12 mouse cellular contexts compared by ENCODE assay signal in genomic region chr8:116508721-116509120, GRCm38 (mm10). TPM values are rescaled to one million over a fixed set of nuclear protein-coding genes. Genes with fewer than 3 reads are reported as not detected.
DNase-seq lines count a peak whose midpoint lies in the region; ATAC-seq and TF ChIP-seq lines count a peak whose summit lies in the region.
"Had no signal": no experiment of that assay in that cellular context is flagged by ENCODE, and none has a peak within 500 bp of the region (broad histone marks: within the 10 kb centered on the region; RNA-seq: fewer than 3 reads in every experiment).

No protein-coding gene starts in this region.

- no peaks in the 10 kb centered on the region for H3K27me3 ChIP-seq in lung, embryonic 14.5 days (ENCODE audit: insufficient read depth, low read length)
- H3K27me3 ChIP-seq in kidney, embryonic 15.5 days: peaks cover 2% of the 10 kb centered on the region; the same call in 1 of the 2 replicates
- H3K27me3 ChIP-seq in forebrain, embryonic 13.5 days: no peaks in the 10 kb centered on the region
- H3K27me3 ChIP-seq: neural tube, embryonic 12.5 days had no signal

- no peak overlapping the region for H3K9ac ChIP-seq in lung, embryonic 14.5 days
- H3K9ac ChIP-seq in kidney, embryonic 15.5 days: no peak overlapping the region
- H3K9ac ChIP-seq in forebrain, embryonic 13.5 days: no peak overlapping the region
- H3K9ac ChIP-seq: neural tube, embryonic 12.5 days had no signal

- DNase-seq in cerebellum, adult 11-12 months: peak; percentile 44
- no peak for DNase-seq in cerebellum, postnatal 4 days (ENCODE audit: low spot score in 2 of 2)
- DNase-seq in adrenal gland, adult 8-10 months: peak; percentile 10
- DNase-seq in gastrocnemius, adult 8-10 months (ENCODE audit: low spot score in 2 of 2): peak; percentile 55 to 75
- peak; percentile 48 for DNase-seq in lung, embryonic 14.5 days
- no peak for DNase-seq in embryo, embryonic 9.5 days (ENCODE audit: extremely low spot score)

- H3K9me3 ChIP-seq in lung, embryonic 14.5 days (ENCODE audit: low read depth, low read length): no peaks in the 10 kb centered on the region
- H3K9me3 ChIP-seq in kidney, embryonic 15.5 days (replicated peaks): no peaks in the 10 kb centered on the region
- no peaks in the 10 kb centered on the region for H3K9me3 ChIP-seq in forebrain, embryonic 13.5 days (replicated peaks)
- H3K9me3 ChIP-seq: hindbrain, embryonic 10.5 days; neural tube, embryonic 12.5 days had no signal

- WGBS in lung, embryonic 14.5 days: 37% methylated on average over 5 of the region's 5 CpGs
- WGBS in kidney, embryonic 15.5 days: 17% methylated on average over 5 of the region's 5 CpGs
- 91% methylated on average over 5 of the region's 5 CpGs for WGBS in forebrain, embryonic 13.5 days

- H3K4me2 ChIP-seq in lung, embryonic 14.5 days: no peak overlapping the region
- no peak overlapping the region for H3K4me2 ChIP-seq in kidney, embryonic 15.5 days
- no peak overlapping the region for H3K4me2 ChIP-seq in forebrain, embryonic 13.5 days
- H3K4me2 ChIP-seq: neural tube, embryonic 12.5 days had no signal

- H3K4me3 ChIP-seq in lung, embryonic 14.5 days (ENCODE audit: low read depth, low read length): no peak overlapping the region
- no peak overlapping the region for H3K4me3 ChIP-seq in kidney, embryonic 15.5 days (replicated peaks)
- H3K4me3 ChIP-seq in forebrain, embryonic 13.5 days: no peak overlapping the region
- H3K4me3 ChIP-seq: erythroblast, embryonic 14.5 days; hindbrain, embryonic 10.5 days; neural tube, embryonic 12.5 days had no signal

- H3K27ac ChIP-seq in lung, embryonic 14.5 days (ENCODE audit: low read depth): no peak overlapping the region
- H3K27ac ChIP-seq in kidney, embryonic 15.5 days: no peak overlapping the region
- H3K27ac ChIP-seq in forebrain, embryonic 13.5 days: no peak overlapping the region
- H3K27ac ChIP-seq: hindbrain, embryonic 10.5 days; neural tube, embryonic 12.5 days had no signal

- H3K4me1 ChIP-seq in lung, embryonic 14.5 days (ENCODE audit: insufficient read depth): 0 out of 2 replicates have a peak, but pooled peaks cover 2% of the 10 kb centered on the region
- H3K4me1 ChIP-seq in kidney, embryonic 15.5 days: peaks cover 10% of the 10 kb centered on the region
- peaks cover 7% of the 10 kb centered on the region; the same call in 1 of the 2 replicates for H3K4me1 ChIP-seq in forebrain, embryonic 13.5 days

- H3K36me3 ChIP-seq in lung, embryonic 14.5 days (ENCODE audit: insufficient read depth): no peaks in the 10 kb centered on the region
- H3K36me3 ChIP-seq in kidney, embryonic 15.5 days: no peaks in the 10 kb centered on the region
- H3K36me3 ChIP-seq in forebrain, embryonic 13.5 days (ENCODE audit: poor library complexity, severe bottlenecking): no peaks in the 10 kb centered on the region
- H3K36me3 ChIP-seq: hindbrain, embryonic 10.5 days; neural tube, embryonic 12.5 days had no signal

- ATAC-seq in lung, embryonic 14.5 days (ENCODE audit: insufficient read depth): 0 out of 2 replicates have a peak, but pooled peaks have one; percentile 44
- no peak for ATAC-seq in kidney, embryonic 15.5 days (replicated peaks; ENCODE audit: low FRiP score)
- ATAC-seq in forebrain, embryonic 13.5 days: no peak

- no peak for TF ChIP-seq CTCF in lung, embryonic 14.5 days (IDR thresholded peaks at IDR 0.05; ENCODE audit: low read depth)

RNA-seq across cellular contexts. Expression of gene Dynlrb2, which starts 3.9 kb away (rescaled TPM):
- 1 to 10 TPM in 1 of 4 experiments, not detected in 3; 1.0 TPM for total RNA-seq in adrenal gland, adult 8-10 months (2022)
- total RNA-seq in gastrocnemius, adult 8-10 months (2022): under 1 TPM in 1 of 4 experiments, not detected in 3; 0.86 TPM
- polyA plus RNA-seq in lung, embryonic 14.5 days (2014; fragmentation: Nextera tagmentation; extraction: Ambion mirVana): 1.3 and 2.2 TPM in 2 replicates
- polyA plus RNA-seq in kidney, embryonic 15.5 days (2015; fragmentation: Nextera tagmentation; extraction: Ambion mirVana): 0.66 and 0.82 TPM in 2 replicates
- polyA plus RNA-seq in forebrain, embryonic 13.5 days (2015; fragmentation: Nextera tagmentation; extraction: Ambion mirVana): 11.7 and 14.4 TPM in 2 replicates
- polyA plus RNA-seq: erythroblast, embryonic 14.5 days; kidney, embryonic 14.5 days had no signal

Comparison
In these comparisons a context has a peak if more than half of its experiments do, and no peak if none do; other contexts are left out.
1. DNase-seq: peak in cerebellum, adult 11-12 months (single experiment), adrenal gland, adult 8-10 months (single experiment), gastrocnemius, adult 8-10 months (2 of 2) and lung, embryonic 14.5 days (single experiment); none in cerebellum, postnatal 4 days (0 of 2) and embryo, embryonic 9.5 days (single experiment).